Mouse (Mus musculus): Measurements from ENCODE around the gene Dhx30. TPM values are rescaled to one million over a fixed set of nuclear protein-coding genes. Genes with fewer than 3 reads are reported as not detected.

Gene Dhx30
- 44.1 TPM for polyA plus RNA-seq (2015; fragmentation: Illumina TruSeq; extraction: RNeasy Lipid Tissue Mini Kit (QIAGEN cat#74804); ENCODE audit: insufficient read depth, low replicate concordance)

GRCm38 (mm10) chr9:110117779-110118139, at the start of gene Dhx30:
TSS of gene Dhx30 (minus strand) at chr9:110117830.

GRCm38 (mm10) chr9:110116977-110117778, 452 bp downstream of the Dhx30 start, which contains the start of gene Smarcc1:
TSS of gene Smarcc1 (plus strand) at chr9:110117708.

Other genes with a start within 250 kb of the Dhx30 start
- 16.1 TPM for gene Cdc25a, start 242.3 kb downstream of the Dhx30 start, polyA plus RNA-seq (2015; fragmentation: Illumina TruSeq; extraction: RNeasy Lipid Tissue Mini Kit (QIAGEN cat#74804); ENCODE audit: insufficient read depth, low replicate concordance)
- 71.3 TPM for gene Map4, start 186.4 kb downstream of the Dhx30 start, polyA plus RNA-seq (2015; fragmentation: Illumina TruSeq; extraction: RNeasy Lipid Tissue Mini Kit (QIAGEN cat#74804); ENCODE audit: insufficient read depth, low replicate concordance)
- 43.7 TPM for gene Smarcc1, start 122 bp downstream of the Dhx30 start, polyA plus RNA-seq (2015; fragmentation: Illumina TruSeq; extraction: RNeasy Lipid Tissue Mini Kit (QIAGEN cat#74804); ENCODE audit: insufficient read depth, low replicate concordance)
- 0.21 TPM for gene Cspg5, start 126.0 kb upstream of the Dhx30 start, polyA plus RNA-seq (2015; fragmentation: Illumina TruSeq; extraction: RNeasy Lipid Tissue Mini Kit (QIAGEN cat#74804); ENCODE audit: insufficient read depth, low replicate concordance)
- 5.3 TPM for gene Elp6, start 187.3 kb upstream of the Dhx30 start, polyA plus RNA-seq (2015; fragmentation: Illumina TruSeq; extraction: RNeasy Lipid Tissue Mini Kit (QIAGEN cat#74804); ENCODE audit: insufficient read depth, low replicate concordance)
- gene Scap, start 215.5 kb upstream of the Dhx30 start, polyA plus RNA-seq (2015; fragmentation: Illumina TruSeq; extraction: RNeasy Lipid Tissue Mini Kit (QIAGEN cat#74804); ENCODE audit: insufficient read depth, low replicate concordance) = 16.0 TPM